Mouse (Mus musculus): ENCODE results near the gene Hsdl1. TPM values are rescaled to one million over a fixed set of nuclear protein-coding genes. Genes with fewer than 3 reads are reported as not detected.

Gene Hsdl1
- polyA plus RNA-seq (2012; ENCODE audit: insufficient read depth, low replicate concordance) = 24.5 and 29.2 TPM in 2 replicates

GRCm38 (mm10) chr8:119574437-119575365 is at the start of gene Hsdl1, which contains the start of gene Dnaaf1:
Gene Hsdl1, minus strand, starts transcription at chr8:119575183.
Gene Dnaaf1, plus strand, starts transcription at chr8:119575235.
- Histone ChIP-seq H3K36me3 (replicated peaks; ENCODE audit: low read length) (peaks cover 17% of the 10 kb centered on the region), H3K4me3 (replicated peaks) (peak within 1 kb of the TSS; percentile 95), H3K27me3 (replicated peaks) (peaks cover 28% of the 10 kb centered on the region), H3K9me3 (no peaks in the 10 kb centered on the region), H3K4me1 (peaks cover 67% of the 10 kb centered on the region)
- TF ChIP-seq FLI1 (IDR thresholded peaks at IDR 0.05; ENCODE audit: low read length) (no peak), GATA1 (IDR thresholded peaks at IDR 0.05; ENCODE audit: borderline replicate concordance, low read length) (no peak)

- Histone ChIP-seq H3K9me3 (peaks cover 7% of the 10 kb centered on the region), H3K4me3 (replicated peaks) (no peak overlapping the region), H3K36me3 (replicated peaks; ENCODE audit: low read length) (no peaks in the 10 kb centered on the region), H3K4me1 (peaks cover 16% of the 10 kb centered on the region), H3K27me3 (replicated peaks) (peaks cover 60% of the 10 kb centered on the region)
- TF ChIP-seq GATA1 (IDR thresholded peaks at IDR 0.05; ENCODE audit: borderline replicate concordance, low read length) = no peak
- no peak for TF ChIP-seq FLI1 (IDR thresholded peaks at IDR 0.05; ENCODE audit: low read length)
Measured at GRCm38 (mm10) chr8:119623744-119624143, 48.8 kb upstream of the Hsdl1 start.

- Histone ChIP-seq H3K27me3 (replicated peaks) (peaks cover 63% of the 10 kb centered on the region), H3K9me3 (peaks cover 7% of the 10 kb centered on the region), H3K4me1 (peaks cover 14% of the 10 kb centered on the region), H3K36me3 (replicated peaks; ENCODE audit: low read length) (no peaks in the 10 kb centered on the region), H3K4me3 (replicated peaks) (no peak overlapping the region)
- TF ChIP-seq GATA1 (IDR thresholded peaks at IDR 0.05; ENCODE audit: borderline replicate concordance, low read length) = no peak
- TF ChIP-seq FLI1 (IDR thresholded peaks at IDR 0.05; ENCODE audit: low read length) = no peak
Measured at GRCm38 (mm10) chr8:119623061-119623460, 48.1 kb upstream of the Hsdl1 start.

GRCm38 (mm10) chr8:119622555-119622954 is 47.6 kb upstream of the Hsdl1 start:
- Histone ChIP-seq H3K27me3 (replicated peaks) (peaks cover 68% of the 10 kb centered on the region), H3K4me1 (peaks cover 9% of the 10 kb centered on the region), H3K4me3 (replicated peaks) (no peak overlapping the region), H3K36me3 (replicated peaks; ENCODE audit: low read length) (no peaks in the 10 kb centered on the region), H3K9me3 (peaks cover 7% of the 10 kb centered on the region)
- TF ChIP-seq FLI1 (IDR thresholded peaks at IDR 0.05; ENCODE audit: low read length) (no peak), GATA1 (IDR thresholded peaks at IDR 0.05; ENCODE audit: borderline replicate concordance, low read length) (no peak)

GRCm38 (mm10) chr8:119620848-119621465 is 46.0 kb upstream of the Hsdl1 start:
- Histone ChIP-seq H3K9me3 (peaks cover 3% of the 10 kb centered on the region; the same call in 1 of the 2 replicates), H3K4me1 (no peaks in the 10 kb centered on the region), H3K36me3 (replicated peaks; ENCODE audit: low read length) (no peaks in the 10 kb centered on the region), H3K4me3 (replicated peaks) (no peak overlapping the region), H3K27me3 (replicated peaks) (peaks cover 78% of the 10 kb centered on the region)
- TF ChIP-seq GATA1 (IDR thresholded peaks at IDR 0.05; ENCODE audit: borderline replicate concordance, low read length) = no peak
- no peak for TF ChIP-seq FLI1 (IDR thresholded peaks at IDR 0.05; ENCODE audit: low read length)

- H3K27me3 ChIP-seq (replicated peaks) = peaks cover 78% of the 10 kb centered on the region
- TF ChIP-seq GATA1 (IDR thresholded peaks at IDR 0.05; ENCODE audit: borderline replicate concordance, low read length) (no peak), FLI1 (IDR thresholded peaks at IDR 0.05; ENCODE audit: low read length) (no peak)
- H3K4me3 ChIP-seq (replicated peaks) = no peak overlapping the region
- H3K9me3 ChIP-seq = no peaks in the 10 kb centered on the region
- no peaks in the 10 kb centered on the region for H3K36me3 ChIP-seq (replicated peaks; ENCODE audit: low read length)
- no peaks in the 10 kb centered on the region for H3K4me1 ChIP-seq
Measured at GRCm38 (mm10) chr8:119620116-119620840, 45.3 kb upstream of the Hsdl1 start.

GRCm38 (mm10) chr8:119618887-119619286 is 43.9 kb upstream of the Hsdl1 start:
- TF ChIP-seq GATA1 (IDR thresholded peaks at IDR 0.05; ENCODE audit: borderline replicate concordance, low read length) (no peak), FLI1 (IDR thresholded peaks at IDR 0.05; ENCODE audit: low read length) (no peak)
- H3K27me3 ChIP-seq (replicated peaks) = peaks cover 75% of the 10 kb centered on the region
- H3K4me3 ChIP-seq (replicated peaks) = no peak overlapping the region
- H3K9me3 ChIP-seq = no peaks in the 10 kb centered on the region
- H3K36me3 ChIP-seq (replicated peaks; ENCODE audit: low read length) = no peaks in the 10 kb centered on the region
- no peaks in the 10 kb centered on the region; the same call in 1 of the 2 replicates for H3K4me1 ChIP-seq

- Histone ChIP-seq H3K27me3 (replicated peaks) (peaks cover 75% of the 10 kb centered on the region), H3K9me3 (no peaks in the 10 kb centered on the region), H3K36me3 (replicated peaks; ENCODE audit: low read length) (no peaks in the 10 kb centered on the region), H3K4me1 (no peaks in the 10 kb centered on the region; the same call in 1 of the 2 replicates), H3K4me3 (replicated peaks) (no peak overlapping the region)
- TF ChIP-seq FLI1 (IDR thresholded peaks at IDR 0.05; ENCODE audit: low read length) = no peak
- TF ChIP-seq GATA1 (IDR thresholded peaks at IDR 0.05; ENCODE audit: borderline replicate concordance, low read length) = no peak
Measured at GRCm38 (mm10) chr8:119617586-119617985, 42.6 kb upstream of the Hsdl1 start.

- no peak for TF ChIP-seq GATA1 (IDR thresholded peaks at IDR 0.05; ENCODE audit: borderline replicate concordance, low read length)
- no peak for TF ChIP-seq FLI1 (IDR thresholded peaks at IDR 0.05; ENCODE audit: low read length)
Measured at GRCm38 (mm10) chr8:119616811-119617210, 41.8 kb upstream of the Hsdl1 start.

More at GRCm38 (mm10) chr8:119616811-119617210, 41.8 kb upstream of the Hsdl1 start:
- no peaks in the 10 kb centered on the region for H3K36me3 ChIP-seq (replicated peaks; ENCODE audit: low read length)
- H3K9me3 ChIP-seq = no peaks in the 10 kb centered on the region
- no peaks in the 10 kb centered on the region; the same call in 1 of the 2 replicates for H3K4me1 ChIP-seq
- H3K27me3 ChIP-seq (replicated peaks) = peaks cover 75% of the 10 kb centered on the region
- H3K4me3 ChIP-seq (replicated peaks) = no peak overlapping the region
